Mouse (Mus musculus) liver, embryonic 11.5 days (tissue): ENCODE measurements around the gene Runx2. TPM values are rescaled to one million over a fixed set of nuclear protein-coding genes. Genes with fewer than 3 reads are reported as not detected.
A peak's percentile ranks its signal among the peaks of the same experiment; 100 is the strongest.

ENCODE experiments used
- ATAC-seq: fragments of 200-750 bp; cut with Nextera tagmentation; replicated peaks from 2 replicates; pipeline ENCODE4 v1.8.0; 2017; ENCODE audit warnings: moderate number of reproducible peaks, mild to moderate bottlenecking, moderate TSS enrichment, moderate library complexity; ENCODE audit not compliant: low FRiP score
- DNase-seq: peaks from one replicate; pipeline ENCODE4 v3.0.0-alpha.2; 2017; ENCODE audit warnings: low spot score
- H3K27ac ChIP-seq: fragments of 300-500 bp; sonication (generic); 2 replicates; pipeline ENCODE4 v1.5.1; 2014; ENCODE audit warnings: mild to moderate bottlenecking, low read depth, low read length, control low read depth
- H3K27me3 ChIP-seq: fragments of 300-500 bp; sonication (generic); replicated peaks from 2 replicates; pipeline ENCODE4 v1.6.1; 2014; ENCODE audit warnings: low read length, mixed read lengths; ENCODE audit not compliant: control insufficient read depth, insufficient read depth
- H3K36me3 ChIP-seq: fragments of 300-500 bp; sonication (generic); 2 replicates; pipeline ENCODE4 v1.6.1; 2014; ENCODE audit warnings: mild to moderate bottlenecking, low read length, moderate library complexity, mixed read lengths; ENCODE audit not compliant: control insufficient read depth, insufficient read depth
- H3K4me1 ChIP-seq: fragments of 300-500 bp; sonication (generic); replicated peaks from 2 replicates; pipeline ENCODE4 v1.6.1; 2014; ENCODE audit warnings: low read length, mixed read lengths; ENCODE audit not compliant: control insufficient read depth, insufficient read depth
- H3K4me2 ChIP-seq: fragments of 300-500 bp; sonication (generic); 2 replicates; pipeline ENCODE4 v1.6.1; 2014; ENCODE audit warnings: mild to moderate bottlenecking, control low read depth, moderate library complexity
- H3K4me3 ChIP-seq: fragments of 300-500 bp; sonication (generic); 2 replicates; pipeline ENCODE4 v1.5.1; 2014; ENCODE audit warnings: low read depth, low read length, control low read depth
- H3K9ac ChIP-seq: fragments of 300-500 bp; sonication (generic); 2 replicates; pipeline ENCODE4 v1.6.1; 2014; ENCODE audit warnings: low read depth, low read length, control low read depth
- H3K9me3 ChIP-seq: fragments of 300-500 bp; sonication (generic); 2 replicates; pipeline ENCODE4 v1.6.1; 2016; ENCODE audit warnings: low read length, inconsistent platforms, mixed read lengths; ENCODE audit not compliant: control insufficient read depth
- WGBS: fragments of 180-500 bp; shearing (Covaris S2); extraction: QIAGEN DNeasy Blood & Tissue Kit; methylation state at CpG from one replicate; pipeline ENCODE4 v1.1.7; 2014; 5-methylcytosine and 5-hydroxymethylcytosine counted together
- polyA plus RNA-seq: library from polyadenylated mRNA; unstranded; fragments of >200 nt; fragmentation: Nextera tagmentation; extraction: Ambion mirVana; gene quantifications from 2 replicates; pipeline ENCODE4 v1.2.1, GENCODE M21; 2014

The Runx2 gene
- polyA plus RNA-seq, 1 experiment from 2014 or later = 1.7 TPM

- Histone ChIP-seq H3K9ac (no peak overlapping the region), H3K4me2 (peak overlapping the region; percentile 88), H3K27me3 (peaks cover 65% of the 10 kb centered on the region), H3K27ac (no peak overlapping the region), H3K36me3 (no peaks in the 10 kb centered on the region), H3K4me1 (peaks cover 8% of the 10 kb centered on the region; the same call in 1 of the 2 replicates), H3K9me3 (no peaks in the 10 kb centered on the region), H3K4me3 (peak overlapping the region; percentile 63)
- WGBS = 7% methylated on average over 23 of the region's 23 CpGs
- DNase-seq (peak; percentile 32), ATAC-seq (no peak)
These were observed 80.9 kb downstream of the Runx2 start for GRCm38 (mm10) chr17:44733544-44734310.

- DNase-seq = peak; percentile 8
- 24% methylated on average over 2 of the region's 2 CpGs for WGBS
These were observed 86.1 kb downstream of the Runx2 start for GRCm38 (mm10) chr17:44728464-44728863.

GRCm38 (mm10) chr17:44727675-44728074 is 86.9 kb downstream of the Runx2 start:
- H3K9ac ChIP-seq = no peak overlapping the region
- H3K9me3 ChIP-seq = no peaks in the 10 kb centered on the region
- H3K27me3 ChIP-seq = peaks cover 7% of the 10 kb centered on the region; the same call in 1 of the 2 replicates
- no peak for DNase-seq
- no peaks in the 10 kb centered on the region for H3K4me1 ChIP-seq
- no peak overlapping the region for H3K4me3 ChIP-seq
- ATAC-seq = no peak
- H3K36me3 ChIP-seq = no peaks in the 10 kb centered on the region
- no peak overlapping the region for H3K4me2 ChIP-seq
- no peak overlapping the region for H3K27ac ChIP-seq

More at GRCm38 (mm10) chr17:44728464-44728863, 86.1 kb downstream of the Runx2 start:
- Histone ChIP-seq H3K4me1 (no peaks in the 10 kb centered on the region), H3K27me3 (peaks cover 12% of the 10 kb centered on the region), H3K9ac (no peak overlapping the region), H3K9me3 (no peaks in the 10 kb centered on the region), H3K27ac (no peak overlapping the region), H3K4me3 (no peak overlapping the region), H3K36me3 (no peaks in the 10 kb centered on the region), H3K4me2 (no peak overlapping the region)
- no peak for ATAC-seq

- Histone ChIP-seq H3K4me1 (no peaks in the 10 kb centered on the region), H3K9me3 (no peaks in the 10 kb centered on the region), H3K4me3 (no peak overlapping the region), H3K27me3 (no peaks in the 10 kb centered on the region), H3K9ac (no peak overlapping the region), H3K4me2 (no peak overlapping the region), H3K36me3 (no peaks in the 10 kb centered on the region), H3K27ac (no peak overlapping the region)
- WGBS = 78% methylated on average over 16 of the region's 16 CpGs
- ATAC-seq (no peak), DNase-seq (peak; percentile 29)
These were observed 89.7 kb downstream of the Runx2 start for GRCm38 (mm10) chr17:44724805-44725480.

- H3K4me3 ChIP-seq = no peak overlapping the region
- WGBS = 75% methylated on average over 11 of the region's 11 CpGs
- H3K9ac ChIP-seq = no peak overlapping the region
- H3K36me3 ChIP-seq = no peaks in the 10 kb centered on the region
- H3K9me3 ChIP-seq = no peaks in the 10 kb centered on the region
- DNase-seq = no peak
- H3K27ac ChIP-seq = no peak overlapping the region
- no peak overlapping the region for H3K4me2 ChIP-seq
- no peaks in the 10 kb centered on the region for H3K4me1 ChIP-seq
- ATAC-seq = no peak
- no peaks in the 10 kb centered on the region for H3K27me3 ChIP-seq
These were observed 90.3 kb downstream of the Runx2 start for GRCm38 (mm10) chr17:44724255-44724654.

- H3K27me3 ChIP-seq = no peaks in the 10 kb centered on the region
- H3K9me3 ChIP-seq = no peaks in the 10 kb centered on the region
- no peaks in the 10 kb centered on the region for H3K36me3 ChIP-seq
- WGBS = 44% methylated on average over 8 of the region's 8 CpGs
- no peak overlapping the region for H3K9ac ChIP-seq
- no peak for ATAC-seq
- H3K4me3 ChIP-seq = no peak overlapping the region
- H3K4me1 ChIP-seq = no peaks in the 10 kb centered on the region
- H3K27ac ChIP-seq = no peak overlapping the region
- no peak for DNase-seq
- H3K4me2 ChIP-seq = no peak overlapping the region
These were observed 92.3 kb downstream of the Runx2 start for GRCm38 (mm10) chr17:44722103-44722792.

GRCm38 (mm10) chr17:44718591-44718990 is 96.0 kb downstream of the Runx2 start:
- H3K4me1 ChIP-seq = no peaks in the 10 kb centered on the region
- no peak overlapping the region for H3K4me3 ChIP-seq
- no peak overlapping the region for H3K9ac ChIP-seq
- H3K4me2 ChIP-seq = no peak overlapping the region
- ATAC-seq = no peak
- DNase-seq = no peak
- no peak overlapping the region for H3K27ac ChIP-seq
- 35% methylated on average over 6 of the region's 6 CpGs for WGBS
- no peaks in the 10 kb centered on the region for H3K9me3 ChIP-seq
- no peaks in the 10 kb centered on the region for H3K36me3 ChIP-seq
- no peaks in the 10 kb centered on the region for H3K27me3 ChIP-seq

- Histone ChIP-seq H3K4me3 (no peak overlapping the region), H3K9ac (no peak overlapping the region), H3K36me3 (no peaks in the 10 kb centered on the region), H3K27ac (no peak overlapping the region), H3K9me3 (no peaks in the 10 kb centered on the region), H3K27me3 (no peaks in the 10 kb centered on the region), H3K4me2 (no peak overlapping the region), H3K4me1 (no peaks in the 10 kb centered on the region)
- no peak for DNase-seq
- no peak for ATAC-seq
- 16% methylated on average over 6 of the region's 6 CpGs for WGBS
These were observed 96.6 kb downstream of the Runx2 start for GRCm38 (mm10) chr17:44718036-44718435.
